Mouse (Mus musculus): ENCODE data around the gene Zmynd15.

- TF ChIP-seq ZNF384 (IDR thresholded peaks at IDR 0.05; ENCODE audit: low read depth, low read length) (no peak), CHD2 (IDR thresholded peaks at IDR 0.05; ENCODE audit: low read depth, low read length) (no peak)
These were observed 25.3 kb upstream of the Zmynd15 start for GRCm38 (mm10) chr11:70433951-70434350.

Measured in ES-E14 (cell line).